Mouse (Mus musculus): ENCODE data around the gene Pet2.

Pet2 gene

GRCm38 (mm10) chrX:89409589-89409988, at the start of gene Pet2:
TSS of gene Pet2 (minus strand) at chrX:89409689.
- no peak for DNase-seq

Data from cerebellum, adult 11-12 months (tissue).